Mouse (Mus musculus): ENCODE data around the gene Ranbp10. TPM values are rescaled to one million over a fixed set of nuclear protein-coding genes. Genes with fewer than 3 reads are reported as not detected.

Ranbp10 gene
- total and polyA plus RNA-seq, 2 experiments: 19.7 to 37.1 TPM

DNA sequence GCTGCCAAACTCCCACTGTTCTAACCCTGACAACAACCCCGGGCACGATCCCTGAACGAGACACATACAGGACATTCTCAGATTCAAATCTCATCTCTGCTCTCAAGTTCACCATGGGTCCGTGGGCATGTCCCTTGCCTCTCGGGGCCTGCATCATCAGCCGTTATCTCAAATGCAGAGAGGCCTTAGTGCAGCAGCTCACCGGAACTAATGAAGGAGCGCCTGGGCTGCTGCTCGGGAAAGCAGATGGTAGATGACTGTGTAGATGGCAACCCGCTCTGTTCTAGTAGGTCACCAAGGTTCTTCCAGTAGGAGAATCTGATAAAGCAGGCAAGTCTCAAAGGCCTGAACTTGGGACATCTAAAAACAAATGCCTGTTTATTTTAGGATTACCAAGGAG lies 16.1 kb downstream of the Ranbp10 start:
- H3K79me2 ChIP-seq (ENCODE audit: control insufficient read depth, insufficient read depth, low read length): peaks cover 44% of the 10 kb centered on the region; the same call in 1 of the 2 replicates
- H3K27ac ChIP-seq (replicated peaks; ENCODE audit: insufficient read depth, low read depth, low read length): peak overlapping the region; percentile 71
- WGBS: 76% methylated on average over 10 of the region's 10 CpGs
- no peak for DNase-seq (ENCODE audit: extremely low read depth, low read depth, low spot score)
- H3K9ac ChIP-seq (ENCODE audit: low read depth, low read length): no peak overlapping the region
- no peak for TF ChIP-seq POLR2A (IDR thresholded peaks at IDR 0.05; ENCODE audit: extremely low read depth, insufficient read depth, low read length)
- no peak for TF ChIP-seq CTCF (IDR thresholded peaks at IDR 0.05; ENCODE audit: low read depth, low read length)
- H3K4me1 ChIP-seq (ENCODE audit: control insufficient read depth, insufficient read depth, low read length): peaks cover 54% of the 10 kb centered on the region
- H3K27me3 ChIP-seq (ENCODE audit: control insufficient read depth, insufficient read depth, low read length): no peaks in the 10 kb centered on the region
- H3K36me3 ChIP-seq (ENCODE audit: control insufficient read depth, insufficient read depth, low read length): peaks cover 9% of the 10 kb centered on the region
- no peak overlapping the region for H3K4me3 ChIP-seq (ENCODE audit: insufficient read depth, low read depth, low read length)

- H3K79me2 ChIP-seq (ENCODE audit: control insufficient read depth, insufficient read depth, low read length): peaks cover 43% of the 10 kb centered on the region; the same call in 1 of the 2 replicates
- WGBS: 86% methylated on average over 6 of the region's 6 CpGs
- no peak overlapping the region for H3K4me3 ChIP-seq (ENCODE audit: insufficient read depth, low read depth, low read length)
- H3K4me1 ChIP-seq (ENCODE audit: control insufficient read depth, insufficient read depth, low read length): peaks cover 61% of the 10 kb centered on the region
- TF ChIP-seq POLR2A (IDR thresholded peaks at IDR 0.05; ENCODE audit: extremely low read depth, insufficient read depth, low read length) (no peak), CTCF (IDR thresholded peaks at IDR 0.05; ENCODE audit: low read depth, low read length) (no peak)
- peak overlapping the region; percentile 75 for H3K27ac ChIP-seq (replicated peaks; ENCODE audit: insufficient read depth, low read depth, low read length)
- no peak overlapping the region for H3K9ac ChIP-seq (ENCODE audit: low read depth, low read length)
- H3K36me3 ChIP-seq (ENCODE audit: control insufficient read depth, insufficient read depth, low read length): peaks cover 10% of the 10 kb centered on the region
- H3K27me3 ChIP-seq (ENCODE audit: control insufficient read depth, insufficient read depth, low read length): no peaks in the 10 kb centered on the region
- DNase-seq (ENCODE audit: extremely low read depth, low read depth, low spot score): no peak
Observed at GRCm38 (mm10) chr8:105810245-105810786, 16.8 kb downstream of the Ranbp10 start.

GRCm38 (mm10) chr8:105808480-105808879 lies 18.7 kb downstream of the Ranbp10 start:
- Histone ChIP-seq H3K4me1 (ENCODE audit: control insufficient read depth, insufficient read depth, low read length) (peaks cover 62% of the 10 kb centered on the region), H3K36me3 (ENCODE audit: control insufficient read depth, insufficient read depth, low read length) (peaks cover 9% of the 10 kb centered on the region), H3K27ac (replicated peaks; ENCODE audit: insufficient read depth, low read depth, low read length) (peak overlapping the region; percentile 88), H3K4me3 (ENCODE audit: insufficient read depth, low read depth, low read length) (no peak overlapping the region), H3K27me3 (ENCODE audit: control insufficient read depth, insufficient read depth, low read length) (no peaks in the 10 kb centered on the region), H3K9ac (ENCODE audit: low read depth, low read length) (peak overlapping the region; percentile 50), H3K79me2 (ENCODE audit: control insufficient read depth, insufficient read depth, low read length) (peaks cover 40% of the 10 kb centered on the region; the same call in 1 of the 2 replicates)
- 30% methylated on average over 2 of the region's 2 CpGs for WGBS
- DNase-seq (ENCODE audit: extremely low read depth, low read depth, low spot score): peak; percentile 89
- TF ChIP-seq CTCF (IDR thresholded peaks at IDR 0.05; ENCODE audit: low read depth, low read length): no peak
- no peak for TF ChIP-seq POLR2A (IDR thresholded peaks at IDR 0.05; ENCODE audit: extremely low read depth, insufficient read depth, low read length)

GRCm38 (mm10) chr8:105807766-105808165 lies 19.4 kb downstream of the Ranbp10 start:
- Histone ChIP-seq H3K27me3 (ENCODE audit: control insufficient read depth, insufficient read depth, low read length) (no peaks in the 10 kb centered on the region), H3K9ac (ENCODE audit: low read depth, low read length) (peak overlapping the region; percentile 57), H3K4me3 (ENCODE audit: insufficient read depth, low read depth, low read length) (no peak overlapping the region), H3K4me1 (ENCODE audit: control insufficient read depth, insufficient read depth, low read length) (peaks cover 60% of the 10 kb centered on the region), H3K79me2 (ENCODE audit: control insufficient read depth, insufficient read depth, low read length) (peaks cover 42% of the 10 kb centered on the region; the same call in 1 of the 2 replicates), H3K36me3 (ENCODE audit: control insufficient read depth, insufficient read depth, low read length) (peaks cover 9% of the 10 kb centered on the region), H3K27ac (replicated peaks; ENCODE audit: insufficient read depth, low read depth, low read length) (peak overlapping the region; percentile 88)
- peak; percentile 69 for DNase-seq (ENCODE audit: extremely low read depth, low read depth, low spot score)
- TF ChIP-seq CTCF (IDR thresholded peaks at IDR 0.05; ENCODE audit: low read depth, low read length): no peak
- no peak for TF ChIP-seq POLR2A (IDR thresholded peaks at IDR 0.05; ENCODE audit: extremely low read depth, insufficient read depth, low read length)
- 10% methylated on average over 5 of the region's 5 CpGs for WGBS

- Histone ChIP-seq H3K9ac (ENCODE audit: low read depth, low read length) (peak overlapping the region; percentile 28; the same call in 1 of the 2 replicates), H3K27me3 (ENCODE audit: control insufficient read depth, insufficient read depth, low read length) (no peaks in the 10 kb centered on the region), H3K4me1 (ENCODE audit: control insufficient read depth, insufficient read depth, low read length) (peaks cover 43% of the 10 kb centered on the region), H3K27ac (replicated peaks; ENCODE audit: insufficient read depth, low read depth, low read length) (peak overlapping the region; percentile 100), H3K79me2 (ENCODE audit: control insufficient read depth, insufficient read depth, low read length) (peaks cover 29% of the 10 kb centered on the region; the same call in 1 of the 2 replicates), H3K36me3 (ENCODE audit: control insufficient read depth, insufficient read depth, low read length) (peaks cover 5% of the 10 kb centered on the region), H3K4me3 (ENCODE audit: insufficient read depth, low read depth, low read length) (no peak overlapping the region)
- no peak for TF ChIP-seq CTCF (IDR thresholded peaks at IDR 0.05; ENCODE audit: low read depth, low read length)
- no peak for TF ChIP-seq POLR2A (IDR thresholded peaks at IDR 0.05; ENCODE audit: extremely low read depth, insufficient read depth, low read length)
- no peak for DNase-seq (ENCODE audit: extremely low read depth, low read depth, low spot score)
- WGBS: 73% methylated on average over 1 of the region's 1 CpGs
Observed at GRCm38 (mm10) chr8:105805964-105806363, 21.2 kb downstream of the Ranbp10 start.

- Histone ChIP-seq H3K27ac (replicated peaks; ENCODE audit: insufficient read depth, low read depth, low read length) (peak overlapping the region; percentile 100), H3K4me3 (ENCODE audit: insufficient read depth, low read depth, low read length) (no peak overlapping the region), H3K79me2 (ENCODE audit: control insufficient read depth, insufficient read depth, low read length) (peaks cover 24% of the 10 kb centered on the region; the same call in 1 of the 2 replicates), H3K9ac (ENCODE audit: low read depth, low read length) (peak overlapping the region; percentile 65), H3K36me3 (ENCODE audit: control insufficient read depth, insufficient read depth, low read length) (peaks cover 5% of the 10 kb centered on the region), H3K27me3 (ENCODE audit: control insufficient read depth, insufficient read depth, low read length) (no peaks in the 10 kb centered on the region), H3K4me1 (ENCODE audit: control insufficient read depth, insufficient read depth, low read length) (peaks cover 38% of the 10 kb centered on the region)
- 51% methylated on average over 3 of the region's 3 CpGs for WGBS
- no peak for TF ChIP-seq CTCF (IDR thresholded peaks at IDR 0.05; ENCODE audit: low read depth, low read length)
- TF ChIP-seq POLR2A (IDR thresholded peaks at IDR 0.05; ENCODE audit: extremely low read depth, insufficient read depth, low read length): no peak
- no peak for DNase-seq (ENCODE audit: extremely low read depth, low read depth, low spot score)
Observed at GRCm38 (mm10) chr8:105805346-105805745, 21.8 kb downstream of the Ranbp10 start.
